Mouse (Mus musculus) lung, adult 18-20 months (tissue): ENCODE data around the gene Ccdc6.

Experiments used
- DNase-seq, 2 experiments: peaks; one replicate each; pipeline ENCODE4 v3.0.0; 2022; ENCODE audit warnings: mixed read lengths in 2 of 2

Gene Ccdc6

GRCm38 (mm10) chr10:70133188-70133587 lies 36.3 kb downstream of the Ccdc6 start:
- DNase-seq: peak in 1 of 2 experiments; percentile 33

- peak in 1 of 2 experiments; percentile 24 for DNase-seq
These were observed 38.8 kb downstream of the Ccdc6 start for GRCm38 (mm10) chr10:70135680-70136079.

- DNase-seq: no peak
These were observed 40.7 kb downstream of the Ccdc6 start for GRCm38 (mm10) chr10:70137652-70138051.

GRCm38 (mm10) chr10:70138150-70138549 lies 41.2 kb downstream of the Ccdc6 start:
- no peak for DNase-seq

GRCm38 (mm10) chr10:70139368-70139767 lies 42.4 kb downstream of the Ccdc6 start:
- DNase-seq: no peak

GRCm38 (mm10) chr10:70140414-70140813 lies 43.5 kb downstream of the Ccdc6 start:
- DNase-seq: no peak

- DNase-seq: no peak
These were observed 45.7 kb downstream of the Ccdc6 start for GRCm38 (mm10) chr10:70142623-70143022.

GRCm38 (mm10) chr10:70144004-70144557 lies 47.2 kb downstream of the Ccdc6 start:
- no peak for DNase-seq

- DNase-seq: no peak
These were observed 49.0 kb downstream of the Ccdc6 start for GRCm38 (mm10) chr10:70145873-70146272.

- DNase-seq: no peak
These were observed 52.2 kb downstream of the Ccdc6 start for GRCm38 (mm10) chr10:70149093-70149492.

GRCm38 (mm10) chr10:70150301-70150700 lies 53.4 kb downstream of the Ccdc6 start:
- no peak for DNase-seq

GRCm38 (mm10) chr10:70151171-70151570 lies 54.2 kb downstream of the Ccdc6 start:
- no peak for DNase-seq

- DNase-seq: peak in 1 of 2 experiments; percentile 49
These were observed 55.3 kb downstream of the Ccdc6 start for GRCm38 (mm10) chr10:70152190-70152743.

- no peak for DNase-seq
These were observed 56.9 kb downstream of the Ccdc6 start for GRCm38 (mm10) chr10:70153810-70154209.

GRCm38 (mm10) chr10:70156431-70157165 lies 59.7 kb downstream of the Ccdc6 start:
- peak; percentile 17 to 46 for DNase-seq

GRCm38 (mm10) chr10:70159651-70160320 lies 62.9 kb downstream of the Ccdc6 start:
- no peak for DNase-seq

GRCm38 (mm10) chr10:70160811-70161210 lies 63.9 kb downstream of the Ccdc6 start:
- no peak for DNase-seq

GRCm38 (mm10) chr10:70161504-70161903 lies 64.6 kb downstream of the Ccdc6 start:
- DNase-seq: no peak

GRCm38 (mm10) chr10:70163681-70164080 lies 66.8 kb downstream of the Ccdc6 start:
- DNase-seq: no peak

GRCm38 (mm10) chr10:70165877-70166276 lies 69.0 kb downstream of the Ccdc6 start:
- no peak for DNase-seq

GRCm38 (mm10) chr10:70166427-70166826 lies 69.5 kb downstream of the Ccdc6 start:
- DNase-seq: peak; percentile 27 to 30

GRCm38 (mm10) chr10:70167625-70168024 lies 70.7 kb downstream of the Ccdc6 start:
- no peak for DNase-seq

GRCm38 (mm10) chr10:70168396-70168795 lies 71.5 kb downstream of the Ccdc6 start:
- DNase-seq: no peak

- no peak for DNase-seq
These were observed 72.1 kb downstream of the Ccdc6 start for GRCm38 (mm10) chr10:70169044-70169443.
